Mouse (Mus musculus) liver, postnatal 0 days (tissue): Measurements from ENCODE around the gene Prr15. TPM values are rescaled to one million over a fixed set of nuclear protein-coding genes. Genes with fewer than 3 reads are reported as not detected.
A peak's percentile ranks its signal among the peaks of the same experiment; 100 is the strongest.

Experiments used
- ATAC-seq: fragments of 200-750 bp; cut with Nextera tagmentation; 2 replicates; pipeline ENCODE4 v1.8.0; 2017; ENCODE audit warnings: mild to moderate bottlenecking, moderate library complexity
- DNase-seq: peaks from one replicate; pipeline ENCODE4 v3.0.0-alpha.2; 2016
- H3K27ac ChIP-seq: fragments of 300-500 bp; sonication (generic); 2 replicates; pipeline ENCODE4 v1.5.1; 2014; ENCODE audit warnings: antibody characterized with exemption, moderate library complexity, mild to moderate bottlenecking, low read depth
- H3K27me3 ChIP-seq: fragments of 300-500 bp; sonication (generic); 2 replicates; pipeline ENCODE4 v1.6.1; 2014; ENCODE audit warnings: low read length, control low read depth, mixed read lengths; ENCODE audit not compliant: insufficient read depth
- H3K36me3 ChIP-seq: fragments of 300-500 bp; sonication (generic); replicated peaks from 2 replicates; pipeline ENCODE4 v1.6.1; 2014; ENCODE audit warnings: mild to moderate bottlenecking, control low read depth, low read length, moderate library complexity, mixed read lengths; ENCODE audit not compliant: insufficient read depth
- H3K4me1 ChIP-seq: fragments of 300-500 bp; sonication (generic); 2 replicates; pipeline ENCODE4 v1.6.1; 2014; ENCODE audit warnings: antibody characterized with exemption, mild to moderate bottlenecking, control low read depth; ENCODE audit not compliant: insufficient read depth
- H3K4me2 ChIP-seq: fragments of 300-500 bp; sonication (generic); 2 replicates; pipeline ENCODE4 v1.6.1; 2014; ENCODE audit warnings: low read depth, mild to moderate bottlenecking, low read length, moderate library complexity, mixed read lengths
- H3K4me3 ChIP-seq: fragments of 300-500 bp; sonication (generic); 2 replicates; pipeline ENCODE4 v1.5.1; 2014; ENCODE audit warnings: low read depth, low read length
- H3K9ac ChIP-seq: fragments of 300-500 bp; sonication (generic); replicated peaks from 2 replicates; pipeline ENCODE4 v1.6.1; 2014; ENCODE audit warnings: mild to moderate bottlenecking, moderate library complexity
- H3K9me3 ChIP-seq: fragments of 300-500 bp; sonication (generic); 2 replicates; pipeline ENCODE4 v1.6.1; 2016; ENCODE audit warnings: mild to moderate bottlenecking, control low read depth, low read length, mixed read lengths
- CTCF ChIP-seq: sonication (generic); IDR thresholded peaks from 2 replicates; pipeline ENCODE4 v1.5.1; 2016; ENCODE audit warnings: antibody characterized with exemption, low read depth
- EP300 ChIP-seq: IDR thresholded peaks from 2 replicates; pipeline ENCODE4 v1.6.1; 2016; ENCODE audit warnings: antibody characterized with exemption, low read depth, mild to moderate bottlenecking
- WGBS: fragments of 180-500 bp; shearing (Covaris S2); extraction: QIAGEN DNeasy Blood & Tissue Kit; methylation state at CpG from one replicate; pipeline ENCODE4 v1.1.7; 2014; ENCODE audit not compliant: insufficient replicate concordance; 5-methylcytosine and 5-hydroxymethylcytosine counted together
- polyA plus RNA-seq: library from polyadenylated mRNA; unstranded; fragments of >200 nt; fragmentation: Nextera tagmentation; extraction: Ambion mirVana; gene quantifications from 2 replicates; pipeline ENCODE4 v1.2.1, GENCODE M21; 2015

The Prr15 gene
- polyA plus RNA-seq, 1 experiment from 2014 or later = 0.81 TPM

GRCm38 (mm10) chr6:54283299-54283698 is 42.3 kb upstream of the Prr15 start:
- Histone ChIP-seq H3K4me2 (no peak overlapping the region), H3K4me1 (peaks cover 3% of the 10 kb centered on the region; the same call in 1 of the 2 replicates), H3K9me3 (no peaks in the 10 kb centered on the region), H3K9ac (no peak overlapping the region), H3K27ac (no peak overlapping the region), H3K36me3 (no peaks in the 10 kb centered on the region), H3K4me3 (no peak overlapping the region), H3K27me3 (no peaks in the 10 kb centered on the region)
- no peak for TF ChIP-seq CTCF
- no peak for TF ChIP-seq EP300
- WGBS = 35% methylated on average over 1 of the region's 1 CpGs
- ATAC-seq (no peak), DNase-seq (no peak)

- no peaks in the 10 kb centered on the region for H3K27me3 ChIP-seq
- H3K9me3 ChIP-seq = no peaks in the 10 kb centered on the region
- H3K4me2 ChIP-seq = no peak overlapping the region
- no peak overlapping the region for H3K27ac ChIP-seq
- H3K36me3 ChIP-seq = no peaks in the 10 kb centered on the region
- H3K4me3 ChIP-seq = no peak overlapping the region
- DNase-seq (no peak), ATAC-seq (no peak)
- WGBS = 71% methylated on average over 12 of the region's 12 CpGs
- no peak overlapping the region for H3K9ac ChIP-seq
- H3K4me1 ChIP-seq = peaks cover 3% of the 10 kb centered on the region; the same call in 1 of the 2 replicates
- no peak for TF ChIP-seq EP300
- TF ChIP-seq CTCF = no peak
These were observed 41.4 kb upstream of the Prr15 start for GRCm38 (mm10) chr6:54284167-54284711.

GRCm38 (mm10) chr6:54286813-54287212 is 38.8 kb upstream of the Prr15 start:
- Histone ChIP-seq H3K27ac (no peak overlapping the region), H3K4me3 (no peak overlapping the region), H3K9ac (no peak overlapping the region), H3K27me3 (no peaks in the 10 kb centered on the region), H3K9me3 (no peaks in the 10 kb centered on the region), H3K4me1 (0 out of 2 replicates have a peak, but pooled peaks cover 3% of the 10 kb centered on the region), H3K36me3 (no peaks in the 10 kb centered on the region), H3K4me2 (no peak overlapping the region)
- 60% methylated on average over 5 of the region's 5 CpGs for WGBS
- TF ChIP-seq EP300 (no peak), CTCF (no peak)
- ATAC-seq (no peak), DNase-seq (no peak)

GRCm38 (mm10) chr6:54289774-54290500 is 35.7 kb upstream of the Prr15 start:
- ATAC-seq (peak; percentile 72), DNase-seq (no peak)
- Histone ChIP-seq H3K4me2 (peak overlapping the region; percentile 20; the same call in 1 of the 2 replicates), H3K4me3 (no peak overlapping the region), H3K4me1 (0 out of 2 replicates have a peak, but pooled peaks cover 3% of the 10 kb centered on the region), H3K9me3 (no peaks in the 10 kb centered on the region), H3K36me3 (no peaks in the 10 kb centered on the region), H3K27me3 (no peaks in the 10 kb centered on the region), H3K27ac (peak overlapping the region; percentile 61), H3K9ac (no peak overlapping the region)
- no peak for TF ChIP-seq CTCF
- no peak for TF ChIP-seq EP300
- 53% methylated on average over 10 of the region's 10 CpGs for WGBS

GRCm38 (mm10) chr6:54297231-54297630 is 28.4 kb upstream of the Prr15 start:
- H3K4me1 ChIP-seq = no peaks in the 10 kb centered on the region
- H3K4me3 ChIP-seq = no peak overlapping the region
- DNase-seq = no peak
- H3K36me3 ChIP-seq = peaks cover 17% of the 10 kb centered on the region; the same call in 1 of the 2 replicates
- no peak for ATAC-seq
- WGBS = 80% methylated on average over 2 of the region's 2 CpGs
- no peak overlapping the region for H3K4me2 ChIP-seq
- H3K27me3 ChIP-seq = no peaks in the 10 kb centered on the region
- H3K27ac ChIP-seq = no peak overlapping the region
- H3K9ac ChIP-seq = no peak overlapping the region
- no peak for TF ChIP-seq CTCF
- TF ChIP-seq EP300 = no peak
- no peaks in the 10 kb centered on the region for H3K9me3 ChIP-seq

- TF ChIP-seq CTCF = no peak
- TF ChIP-seq EP300 = no peak
- ATAC-seq (no peak), DNase-seq (no peak)
- H3K27me3 ChIP-seq = no peaks in the 10 kb centered on the region
- peaks cover 17% of the 10 kb centered on the region; the same call in 1 of the 2 replicates for H3K36me3 ChIP-seq
- H3K9ac ChIP-seq = no peak overlapping the region
- H3K4me2 ChIP-seq = no peak overlapping the region
- H3K4me1 ChIP-seq = no peaks in the 10 kb centered on the region
- no peak overlapping the region for H3K27ac ChIP-seq
- H3K4me3 ChIP-seq = no peak overlapping the region
- 75% methylated on average over 2 of the region's 2 CpGs for WGBS
- no peaks in the 10 kb centered on the region for H3K9me3 ChIP-seq
These were observed 26.2 kb upstream of the Prr15 start for GRCm38 (mm10) chr6:54299417-54299816.
